Mouse (Mus musculus) small intestine, adult 2 months (tissue): ENCODE data around the gene Aff3.

Source experiments
- CTCF ChIP-seq: fragments of 200-500 bp; IDR thresholded peaks from 2 replicates; pipeline ENCODE4 v1.5.1; 2012; ENCODE audit warnings: low read depth, mild to moderate bottlenecking, control low read depth, inconsistent platforms, low read length, moderate library complexity, mixed read lengths; ENCODE audit not compliant: insufficient replicate concordance, insufficient read length; ENCODE audit errors: extremely low read depth
- POLR2A ChIP-seq: fragments of 200-500 bp; IDR thresholded peaks from 2 replicates; pipeline ENCODE4 v1.6.1; 2012; ENCODE audit warnings: low read depth, mild to moderate bottlenecking, control low read depth, inconsistent platforms, low read length, moderate library complexity

DNA sequence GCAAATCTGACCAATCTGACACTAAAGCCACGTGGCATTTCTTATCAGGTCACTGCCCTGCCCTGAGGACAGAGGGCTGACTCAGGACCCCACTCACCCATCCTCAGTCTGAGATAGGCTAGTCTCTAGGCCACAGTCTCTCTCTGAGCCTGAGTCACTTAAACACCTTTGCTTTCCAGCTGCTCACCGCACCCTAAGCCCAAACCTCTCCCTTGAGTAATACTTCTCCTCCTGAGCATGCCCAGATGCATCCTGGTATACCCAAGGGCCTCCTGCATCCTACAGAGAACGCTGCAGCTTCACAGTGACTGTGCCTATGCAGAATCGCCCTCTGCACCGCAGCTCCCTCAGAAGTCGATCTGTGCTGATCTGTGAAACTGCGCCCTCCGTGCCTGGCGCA lies 117.1 kb downstream of the Aff3 start:
- TF ChIP-seq CTCF (no peak), POLR2A (no peak)
